Mouse (Mus musculus): ENCODE measurements around the gene Ywhag.

- TF ChIP-seq CTCF (conservative IDR thresholded peaks at IDR 0.05; ENCODE audit: insufficient read depth, insufficient read length, low read depth, low read length) (no peak), POLR2A (IDR thresholded peaks at IDR 0.05; ENCODE audit: low read depth, low read length) (no peak)
Measured at GRCm38 (mm10) chr5:135898995-135899394, 35.4 kb downstream of the Ywhag start.
